Mouse (Mus musculus): ENCODE data around the gene Tmem174. TPM values are rescaled to one million over a fixed set of nuclear protein-coding genes. Genes with fewer than 3 reads are reported as not detected.

The Tmem174 gene
- polyA plus RNA-seq, 2 experiments = not detected

- WGBS (ENCODE audit: insufficient replicate concordance) = 60% methylated on average over 4 of the region's 4 CpGs
- ATAC-seq (ENCODE audit: insufficient read depth) = no peak
- H3K9ac ChIP-seq (replicated peaks) = no peak overlapping the region
- no peak for DNase-seq (ENCODE audit: low read depth in 3 of 3, low spot score in 3 of 3)
- peaks cover 0 to 3% of the 10 kb centered on the region in 2 experiments; a peak in 1 of 4 replicates for H3K4me1 ChIP-seq (replicated peaks; ENCODE audit: control insufficient read depth in 2 of 2, insufficient read depth in 2 of 2, low read length in 1 of 2)
- H3K4me2 ChIP-seq (ENCODE audit: low read depth) = no peak overlapping the region
- TF ChIP-seq EP300 (IDR thresholded peaks at IDR 0.05; ENCODE audit: low read depth) (no peak), CTCF (IDR thresholded peaks at IDR 0.05; ENCODE audit: low read depth) (no peak)
- H3K27ac ChIP-seq = no peak overlapping the region
- no peaks in the 10 kb centered on the region for H3K9me3 ChIP-seq (ENCODE audit: control insufficient read depth, low read length)
- no peak overlapping the region for H3K4me3 ChIP-seq (ENCODE audit: insufficient read depth in 1 of 2, low read depth in 2 of 2, low read length in 2 of 2)
- H3K27me3 ChIP-seq (ENCODE audit: control insufficient read depth, insufficient read depth, low read length) = no peaks in the 10 kb centered on the region
- no peaks in the 10 kb centered on the region for H3K36me3 ChIP-seq (replicated peaks; ENCODE audit: control insufficient read depth, insufficient read depth, low read depth)
Measured at GRCm38 (mm10) chr13:98662173-98662675, 25.0 kb upstream of the Tmem174 start.

- H3K36me3 ChIP-seq (replicated peaks; ENCODE audit: control insufficient read depth, insufficient read depth, low read depth) = no peaks in the 10 kb centered on the region
- DNase-seq (ENCODE audit: low read depth in 3 of 3, low spot score in 3 of 3) (no peak), ATAC-seq (ENCODE audit: insufficient read depth) (no peak)
- no peaks in the 10 kb centered on the region for H3K9me3 ChIP-seq (ENCODE audit: control insufficient read depth, low read length)
- H3K4me2 ChIP-seq (ENCODE audit: low read depth) = no peak overlapping the region
- no peak overlapping the region for H3K4me3 ChIP-seq (ENCODE audit: insufficient read depth in 1 of 2, low read depth in 2 of 2, low read length in 2 of 2)
- no peak overlapping the region for H3K9ac ChIP-seq (replicated peaks)
- H3K27me3 ChIP-seq (ENCODE audit: control insufficient read depth, insufficient read depth, low read length) = no peaks in the 10 kb centered on the region
- no peak for TF ChIP-seq EP300 (IDR thresholded peaks at IDR 0.05; ENCODE audit: low read depth)
- TF ChIP-seq CTCF (IDR thresholded peaks at IDR 0.05; ENCODE audit: low read depth) = no peak
- 65% methylated on average over 16 of the region's 16 CpGs for WGBS (ENCODE audit: insufficient replicate concordance)
- no peak overlapping the region for H3K27ac ChIP-seq
- no peaks in the 10 kb centered on the region for H3K4me1 ChIP-seq (replicated peaks; ENCODE audit: control insufficient read depth in 2 of 2, insufficient read depth in 2 of 2, low read length in 1 of 2)
Measured at GRCm38 (mm10) chr13:98656034-98656471, 18.8 kb upstream of the Tmem174 start.

- H3K9me3 ChIP-seq (ENCODE audit: control insufficient read depth, low read length) = no peaks in the 10 kb centered on the region
- H3K4me1 ChIP-seq (replicated peaks; ENCODE audit: control insufficient read depth in 2 of 2, insufficient read depth in 2 of 2, low read length in 1 of 2) = no peaks in the 10 kb centered on the region
- no peak overlapping the region for H3K4me2 ChIP-seq (ENCODE audit: low read depth)
- DNase-seq (ENCODE audit: low read depth in 3 of 3, low spot score in 3 of 3) (no peak), ATAC-seq (ENCODE audit: insufficient read depth) (no peak)
- H3K36me3 ChIP-seq (replicated peaks; ENCODE audit: control insufficient read depth, insufficient read depth, low read depth) = no peaks in the 10 kb centered on the region
- H3K27me3 ChIP-seq (ENCODE audit: control insufficient read depth, insufficient read depth, low read length) = no peaks in the 10 kb centered on the region
- TF ChIP-seq EP300 (IDR thresholded peaks at IDR 0.05; ENCODE audit: low read depth) = no peak
- no peak for TF ChIP-seq CTCF (IDR thresholded peaks at IDR 0.05; ENCODE audit: low read depth)
- H3K4me3 ChIP-seq (ENCODE audit: insufficient read depth in 1 of 2, low read depth in 2 of 2, low read length in 2 of 2) = no peak overlapping the region
- no peak overlapping the region for H3K27ac ChIP-seq
- 70% methylated on average over 4 of the region's 4 CpGs for WGBS (ENCODE audit: insufficient replicate concordance)
- no peak overlapping the region for H3K9ac ChIP-seq (replicated peaks)
Measured at GRCm38 (mm10) chr13:98655346-98655745, 18.1 kb upstream of the Tmem174 start.

DNA sequence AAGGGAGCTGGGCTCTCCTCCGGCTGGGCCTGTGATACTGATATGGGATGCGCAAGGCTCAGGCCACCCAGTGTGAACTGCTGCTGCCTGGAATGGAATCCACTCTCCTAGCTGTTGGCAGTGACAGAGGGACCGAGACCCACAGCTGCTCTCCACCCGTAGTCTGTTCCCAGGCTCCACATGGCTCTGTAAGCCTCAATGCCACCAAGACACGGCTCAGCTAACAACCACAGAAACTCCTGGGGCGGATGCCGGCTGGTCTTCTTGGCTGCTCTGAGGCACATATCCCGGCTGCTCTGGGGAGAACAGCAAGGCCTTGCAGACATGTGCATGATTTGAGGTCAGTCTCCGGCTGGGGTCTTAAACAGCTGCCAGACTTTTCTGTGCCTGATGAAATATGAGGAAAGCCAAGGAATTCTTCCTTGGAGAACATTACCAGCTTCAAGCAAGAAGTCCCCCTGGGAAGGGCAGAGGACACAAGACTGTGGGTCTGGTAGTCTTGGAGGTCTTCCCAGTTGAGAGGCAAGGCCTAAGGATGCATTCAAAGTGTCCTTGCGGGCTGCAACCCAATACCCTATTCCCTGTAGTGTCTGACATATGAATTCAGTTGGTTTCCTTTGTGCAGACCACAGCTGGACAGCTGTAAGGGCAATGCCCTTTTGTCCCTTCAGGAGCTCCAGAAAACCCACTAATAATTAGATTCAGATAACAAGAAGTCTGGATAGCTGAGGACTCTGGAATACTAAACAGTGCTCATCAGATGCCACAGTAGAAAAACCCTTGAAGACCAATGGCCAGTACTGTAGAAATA, 17.1 kb upstream of the Tmem174 start:
- Histone ChIP-seq H3K9ac (replicated peaks) (no peak overlapping the region), H3K4me2 (ENCODE audit: low read depth) (no peak overlapping the region), H3K27ac (no peak overlapping the region), H3K9me3 (ENCODE audit: control insufficient read depth, low read length) (no peaks in the 10 kb centered on the region), H3K27me3 (ENCODE audit: control insufficient read depth, insufficient read depth, low read length) (no peaks in the 10 kb centered on the region), H3K4me1 (replicated peaks; ENCODE audit: control insufficient read depth in 2 of 2, insufficient read depth in 2 of 2, low read length in 1 of 2) (no peaks in the 10 kb centered on the region), H3K36me3 (replicated peaks; ENCODE audit: control insufficient read depth, insufficient read depth, low read depth) (no peaks in the 10 kb centered on the region), H3K4me3 (ENCODE audit: insufficient read depth in 1 of 2, low read depth in 2 of 2, low read length in 2 of 2) (no peak overlapping the region)
- ATAC-seq (ENCODE audit: insufficient read depth) = no peak
- DNase-seq (ENCODE audit: low read depth in 3 of 3, low spot score in 3 of 3) = no peak
- 76% methylated on average over 10 of the region's 10 CpGs for WGBS (ENCODE audit: insufficient replicate concordance)
- TF ChIP-seq CTCF (IDR thresholded peaks at IDR 0.05; ENCODE audit: low read depth) (no peak), EP300 (IDR thresholded peaks at IDR 0.05; ENCODE audit: low read depth) (no peak)

GRCm38 (mm10) chr13:98652194-98652593, 15.0 kb upstream of the Tmem174 start:
- TF ChIP-seq CTCF (IDR thresholded peaks at IDR 0.05; ENCODE audit: low read depth) (no peak), EP300 (IDR thresholded peaks at IDR 0.05; ENCODE audit: low read depth) (no peak)
- Histone ChIP-seq H3K4me2 (ENCODE audit: low read depth) (no peak overlapping the region), H3K4me1 (replicated peaks; ENCODE audit: control insufficient read depth in 2 of 2, insufficient read depth in 2 of 2, low read length in 1 of 2) (no peaks in the 10 kb centered on the region), H3K27ac (no peak overlapping the region), H3K9me3 (ENCODE audit: control insufficient read depth, low read length) (no peaks in the 10 kb centered on the region), H3K4me3 (ENCODE audit: insufficient read depth in 1 of 2, low read depth in 2 of 2, low read length in 2 of 2) (no peak overlapping the region), H3K27me3 (ENCODE audit: control insufficient read depth, insufficient read depth, low read length) (no peaks in the 10 kb centered on the region), H3K36me3 (replicated peaks; ENCODE audit: control insufficient read depth, insufficient read depth, low read depth) (no peaks in the 10 kb centered on the region), H3K9ac (replicated peaks) (no peak overlapping the region)
- WGBS (ENCODE audit: insufficient replicate concordance) = 56% methylated on average over 2 of the region's 2 CpGs
- no peak for ATAC-seq (ENCODE audit: insufficient read depth)
- no peak for DNase-seq (ENCODE audit: low read depth in 3 of 3, low spot score in 3 of 3)
